Mouse (Mus musculus) mouse trophoblast stem cell (cell line): ENCODE measurements around the gene Chrm5.

ENCODE experiments used
- in situ Hi-C, 2 experiments: fragments of 300-500 bp; cut with MseI, MboI; formaldehyde crosslinking; loops; 2 replicates in 1 of 2; 3 replicates in 1 of 2; pipeline ENCODE4 v1.15.1; 2025

The Chrm5 gene

GRCm38 (mm10) chr2:112429665-112430064 is 50.9 kb downstream of the Chrm5 start:
- in situ Hi-C loops, result no loop called here
